Mouse (Mus musculus) embryo, embryonic 11 days (tissue): ENCODE data around the gene Gm10961.
A peak's percentile ranks its signal among the peaks of the same experiment; 100 is the strongest.

Source experiments
- DNase-seq: peaks from one replicate; pipeline ENCODE4 v3.0.0-alpha.2; 2015

Gm10961 gene

GRCm38 (mm10) chr3:107630682-107631522 is at the start of gene Gm10961:
Gene Gm10961 (plus strand): TSS chr3:107631322.
- peak; percentile 70 for DNase-seq

- no peak for DNase-seq
These were observed 48.8 kb upstream of the Gm10961 start for GRCm38 (mm10) chr3:107582130-107582874.

- DNase-seq, result peak; percentile 68
These were observed 48.0 kb upstream of the Gm10961 start for GRCm38 (mm10) chr3:107582875-107583767.

- DNase-seq, result no peak
These were observed 47.2 kb upstream of the Gm10961 start for GRCm38 (mm10) chr3:107583893-107584292.

GRCm38 (mm10) chr3:107586504-107586903 is 44.6 kb upstream of the Gm10961 start:
- no peak for DNase-seq

GRCm38 (mm10) chr3:107591612-107592011 is 39.5 kb upstream of the Gm10961 start:
- no peak for DNase-seq

GRCm38 (mm10) chr3:107593632-107594031 is 37.5 kb upstream of the Gm10961 start:
- DNase-seq, result no peak

GRCm38 (mm10) chr3:107594662-107595263 is 36.4 kb upstream of the Gm10961 start, which contains the start of gene Alx3:
Gene Alx3 (plus strand): TSS chr3:107595031.
- DNase-seq, result no peak

- peak; percentile 57 for DNase-seq
These were observed 35.7 kb upstream of the Gm10961 start for GRCm38 (mm10) chr3:107595264-107595937.

- peak; percentile 51 for DNase-seq
These were observed 35.1 kb upstream of the Gm10961 start for GRCm38 (mm10) chr3:107595938-107596461.

- DNase-seq, result peak; percentile 69
These were observed 34.6 kb upstream of the Gm10961 start for GRCm38 (mm10) chr3:107596559-107596958.

- DNase-seq, result no peak
These were observed 34.0 kb upstream of the Gm10961 start for GRCm38 (mm10) chr3:107597134-107597533.

GRCm38 (mm10) chr3:107597586-107598389 is 33.3 kb upstream of the Gm10961 start:
- DNase-seq, result peak; percentile 55

GRCm38 (mm10) chr3:107600127-107600526 is 31.0 kb upstream of the Gm10961 start:
- DNase-seq, result no peak

GRCm38 (mm10) chr3:107605304-107605703 is 25.8 kb upstream of the Gm10961 start:
- peak; percentile 82 for DNase-seq

GRCm38 (mm10) chr3:107607221-107607620 is 23.9 kb upstream of the Gm10961 start:
- no peak for DNase-seq

- DNase-seq, result no peak
These were observed 22.3 kb upstream of the Gm10961 start for GRCm38 (mm10) chr3:107608808-107609207.

GRCm38 (mm10) chr3:107609376-107609775 is 21.7 kb upstream of the Gm10961 start:
- DNase-seq, result no peak

GRCm38 (mm10) chr3:107611394-107611793 is 19.7 kb upstream of the Gm10961 start:
- no peak for DNase-seq

- peak; percentile 74 for DNase-seq
These were observed 18.1 kb upstream of the Gm10961 start for GRCm38 (mm10) chr3:107612902-107613525.
